8 mouse cellular contexts compared by ENCODE assay signal in genomic region chr10:80856267-80856666, GRCm38 (mm10). TPM values are rescaled to one million over a fixed set of nuclear protein-coding genes. Genes with fewer than 3 reads are reported as not detected.
DNase-seq lines count a peak whose midpoint lies in the region; ATAC-seq and TF ChIP-seq lines count a peak whose summit lies in the region.

No protein-coding gene starts in this region.

- H3K36me3 ChIP-seq in MEL (ENCODE audit: control insufficient read depth in 1 of 2, insufficient read depth in 2 of 2, low read length in 2 of 2) = peaks cover 2 to 31% of the 10 kb centered on the region in 2 experiments; a peak in 2 of 4 replicates
- H3K36me3 ChIP-seq in forebrain, embryonic 13.5 days (ENCODE audit: poor library complexity, severe bottlenecking) = peaks cover 25% of the 10 kb centered on the region
- peaks cover 16% of the 10 kb centered on the region for H3K36me3 ChIP-seq in intestine, embryonic 15.5 days
- peaks cover 19% of the 10 kb centered on the region for H3K36me3 ChIP-seq in midbrain, embryonic 14.5 days (ENCODE audit: control insufficient read depth, insufficient read depth, low read length)

- peak in 1 of 3 experiments; percentile 17; a peak in 1 of 6 replicates for TF ChIP-seq CTCF in MEL (IDR thresholded peaks at IDR 0.05 in 2 of 3, conservative IDR thresholded peaks at IDR 0.05 in 1 of 3; ENCODE audit: control insufficient read depth in 1 of 3, insufficient read depth in 1 of 3, low read depth in 2 of 3, low read length in 3 of 3, poor library complexity in 1 of 3, severe bottlenecking in 1 of 3)

- WGBS in forebrain, embryonic 13.5 days = 67% methylated on average over 3 of the region's 3 CpGs
- WGBS in intestine, embryonic 15.5 days = 67% methylated on average over 3 of the region's 3 CpGs
- 66% methylated on average over 3 of the region's 3 CpGs for whole genome bisulfite sequencing in midbrain, embryonic 14.5 days

- H3K27me3 ChIP-seq in MEL (ENCODE audit: control insufficient read depth in 1 of 2, insufficient read depth in 2 of 2, low read length in 2 of 2) = no peaks in the 10 kb centered on the region
- no peaks in the 10 kb centered on the region for H3K27me3 ChIP-seq in forebrain, embryonic 13.5 days
- no peaks in the 10 kb centered on the region for H3K27me3 ChIP-seq in intestine, embryonic 15.5 days (replicated peaks)
- H3K27me3 ChIP-seq in midbrain, embryonic 14.5 days (ENCODE audit: control insufficient read depth, insufficient read depth, low read length) = no peaks in the 10 kb centered on the region

- no peak for TF ChIP-seq RAD21 in MEL (IDR thresholded peaks at IDR 0.05; ENCODE audit: low read depth, low read length)

- H3K9me3 ChIP-seq in MEL (replicated peaks; ENCODE audit: insufficient read depth, low read length) = no peaks in the 10 kb centered on the region
- H3K9me3 ChIP-seq in forebrain, embryonic 13.5 days (replicated peaks) = no peaks in the 10 kb centered on the region
- H3K9me3 ChIP-seq in intestine, embryonic 15.5 days = no peaks in the 10 kb centered on the region
- no peaks in the 10 kb centered on the region for H3K9me3 ChIP-seq in midbrain, embryonic 14.5 days (ENCODE audit: control insufficient read depth, low read length)

- TF ChIP-seq POLR2A in MEL (IDR thresholded peaks at IDR 0.05; ENCODE audit: control insufficient read depth in 1 of 2, insufficient read depth in 1 of 2, low read depth in 1 of 2, low read length in 2 of 2, poor library complexity in 1 of 2) = no peak

- TF ChIP-seq EP300 in MEL (IDR thresholded peaks at IDR 0.05; ENCODE audit: low read depth in 1 of 2, low read length in 2 of 2) = no peak

- 0 out of 2 replicates have a peak, but pooled peaks have one; percentile 28 for ATAC-seq in frontal cortex, adult (ENCODE audit: low TSS enrichment)
- no peak for ATAC-seq in forebrain, embryonic 13.5 days
- ATAC-seq in intestine, embryonic 15.5 days = no peak
- no peak for ATAC-seq in midbrain, embryonic 14.5 days (ENCODE audit: low FRiP score, low TSS enrichment)

- H3K79me2 ChIP-seq in MEL (ENCODE audit: control insufficient read depth, insufficient read depth, low read length, poor library complexity) = peaks cover 64% of the 10 kb centered on the region

- peaks cover 19 to 43% of the 10 kb centered on the region in 2 experiments for H3K4me1 ChIP-seq in MEL (ENCODE audit: control insufficient read depth in 1 of 2, insufficient read depth in 2 of 2, low read length in 2 of 2)
- peaks cover 42% of the 10 kb centered on the region for H3K4me1 ChIP-seq in forebrain, embryonic 13.5 days
- peaks cover 40% of the 10 kb centered on the region for H3K4me1 ChIP-seq in intestine, embryonic 15.5 days (replicated peaks)
- peaks cover 26% of the 10 kb centered on the region for H3K4me1 ChIP-seq in midbrain, embryonic 14.5 days (ENCODE audit: control insufficient read depth, insufficient read depth, low read length)

- peak overlapping the region; percentile 97 for H3K4me2 ChIP-seq in forebrain, embryonic 13.5 days
- H3K4me2 ChIP-seq in intestine, embryonic 15.5 days (replicated peaks) = peak overlapping the region; percentile 98
- H3K4me2 ChIP-seq in midbrain, embryonic 14.5 days (ENCODE audit: low read length) = peak overlapping the region; percentile 99

- H3K27ac ChIP-seq in MEL (ENCODE audit: control insufficient read depth, low read depth, low read length) = peak overlapping the region; percentile 37
- no peak overlapping the region for H3K27ac ChIP-seq in forebrain, embryonic 13.5 days
- no peak overlapping the region for H3K27ac ChIP-seq in intestine, embryonic 15.5 days
- H3K27ac ChIP-seq in midbrain, embryonic 14.5 days (replicated peaks; ENCODE audit: low read depth, low read length) = no peak overlapping the region

- peak overlapping the region; percentile 90 to 98 for H3K4me3 ChIP-seq in MEL (ENCODE audit: control insufficient read depth in 1 of 2, insufficient read depth in 1 of 2, low read depth in 2 of 2, low read length in 2 of 2)
- H3K4me3 ChIP-seq in forebrain, embryonic 13.5 days = peak overlapping the region; percentile 77
- H3K4me3 ChIP-seq in intestine, embryonic 15.5 days (replicated peaks) = peak overlapping the region; percentile 94; the same call in 1 of the 2 replicates
- peak overlapping the region; percentile 97; the same call in 1 of the 2 replicates for H3K4me3 ChIP-seq in midbrain, embryonic 14.5 days (replicated peaks; ENCODE audit: low read depth, low read length)

- H3K9ac ChIP-seq in MEL (ENCODE audit: control insufficient read depth, low read depth, low read length, poor library complexity, severe bottlenecking) = peak overlapping the region; percentile 83
- peak overlapping the region; percentile 89 for H3K9ac ChIP-seq in forebrain, embryonic 13.5 days
- peak overlapping the region; percentile 18; the same call in 1 of the 2 replicates for H3K9ac ChIP-seq in intestine, embryonic 15.5 days
- peak overlapping the region; percentile 86; the same call in 1 of the 2 replicates for H3K9ac ChIP-seq in midbrain, embryonic 14.5 days (replicated peaks; ENCODE audit: low read length)

- DNase-seq in frontal cortex, postnatal 14 days (ENCODE audit: low spot score in 2 of 2) = no peak
- peak; percentile 74 for DNase-seq in MEL (ENCODE audit: low read depth, low spot score)
- DNase-seq in midbrain, embryonic 14.5 days = no peak
- no peak for DNase-seq in adrenal gland, adult 18-20 months (ENCODE audit: low spot score in 2 of 2)
- DNase-seq in urinary bladder, postnatal 25 days (ENCODE audit: low spot score) = no peak

TF ChIP-seq in MEL, 35 proteins besides CTCF, POLR2A, EP300 and RAD21:
- peak; percentile 85 for TF ChIP-seq MXI1 (IDR thresholded peaks at IDR 0.05; ENCODE audit: low read depth, low read length)
- TF ChIP-seq MYB (IDR thresholded peaks at IDR 0.05; ENCODE audit: low read depth, low read length) = no peak
- TF ChIP-seq MAX (IDR thresholded peaks at IDR 0.05; ENCODE audit: low read length) = peak; percentile 90
- peak; percentile 25; the same call in 1 of the 2 replicates for TF ChIP-seq USF1 (IDR thresholded peaks at IDR 0.05; ENCODE audit: low read depth, low read length)
- no peak for TF ChIP-seq ZC3H11A (IDR thresholded peaks at IDR 0.05; ENCODE audit: low read depth, low read length)
- 0 out of 2 replicates have a peak, but pooled peaks have one; percentile 45 for TF ChIP-seq UBTF (IDR thresholded peaks at IDR 0.05; ENCODE audit: borderline replicate concordance, insufficient read depth, low read depth, low read length)
- TF ChIP-seq MYC (IDR thresholded peaks at IDR 0.05; ENCODE audit: low read depth, low read length) = peak; percentile 84

RNA-seq across cellular contexts. Expression of gene Sppl2b, which starts 1.2 kb away (rescaled TPM):
- 38.6 and 52.0 TPM in 2 replicates for total RNA-seq in MEL (2012; rRNA removed)
- polyA plus RNA-seq in MEL (2012; ENCODE audit: insufficient read depth in 1 of 2, insufficient read length in 2 of 2, low read depth in 1 of 2, low replicate concordance in 2 of 2, missing spikeins in 1 of 2) = 10 to 100 TPM in 1 of 2 experiments, not detected in 1; 65.9 TPM
- 40.1 and 45.3 TPM in 2 replicates for polyA plus RNA-seq in forebrain, embryonic 13.5 days (2015; fragmentation: Nextera tagmentation; extraction: Ambion mirVana)
- polyA plus RNA-seq in intestine, embryonic 15.5 days (2015; fragmentation: Nextera tagmentation; extraction: Ambion mirVana) = 34.8 and 37.8 TPM in 2 replicates
- polyA plus RNA-seq in midbrain, embryonic 14.5 days (2014; fragmentation: Nextera tagmentation; extraction: Ambion mirVana) = 60.5 and 62.7 TPM in 2 replicates
- 10 to 100 TPM; 24.0 to 28.3 TPM for total RNA-seq in adrenal gland, adult 18-20 months (2021)

RNA-seq across cellular contexts. Expression of gene Lsm7, which starts 1.3 kb away (rescaled TPM):
- total RNA-seq in MEL (2012; rRNA removed) = 616 and 637 TPM in 2 replicates
- polyA plus RNA-seq in MEL (2012; ENCODE audit: insufficient read depth in 1 of 2, insufficient read length in 2 of 2, low read depth in 1 of 2, low replicate concordance in 2 of 2, missing spikeins in 1 of 2) = 100 to 1,000 TPM in 1 of 2 experiments, not detected in 1; 246 TPM
- 291 and 325 TPM in 2 replicates for polyA plus RNA-seq in forebrain, embryonic 13.5 days (2015; fragmentation: Nextera tagmentation; extraction: Ambion mirVana)
- polyA plus RNA-seq in intestine, embryonic 15.5 days (2015; fragmentation: Nextera tagmentation; extraction: Ambion mirVana) = 270 and 286 TPM in 2 replicates
- 256 and 328 TPM in 2 replicates for polyA plus RNA-seq in midbrain, embryonic 14.5 days (2014; fragmentation: Nextera tagmentation; extraction: Ambion mirVana)
- 10 to 100 TPM; 22.9 to 34.3 TPM for total RNA-seq in adrenal gland, adult 18-20 months (2021)

RNA-seq across cellular contexts. Expression of gene Lingo3, which starts 12.4 kb away (rescaled TPM):
- total RNA-seq in MEL (2012; rRNA removed) = not detected in 2 replicates
- polyA plus RNA-seq in MEL (2012; ENCODE audit: insufficient read depth in 1 of 2, insufficient read length in 2 of 2, low read depth in 1 of 2, low replicate concordance in 2 of 2, missing spikeins in 1 of 2) = not detected
- polyA plus RNA-seq in forebrain, embryonic 13.5 days (2015; fragmentation: Nextera tagmentation; extraction: Ambion mirVana) = 1.7 and 2.0 TPM in 2 replicates
- 0.05 and 0.09 TPM in 2 replicates for polyA plus RNA-seq in intestine, embryonic 15.5 days (2015; fragmentation: Nextera tagmentation; extraction: Ambion mirVana)
- 6.2 and 7.3 TPM in 2 replicates for polyA plus RNA-seq in midbrain, embryonic 14.5 days (2014; fragmentation: Nextera tagmentation; extraction: Ambion mirVana)
- 1 to 10 TPM; 4.1 to 6.3 TPM for total RNA-seq in adrenal gland, adult 18-20 months (2021)

RNA-seq across cellular contexts. Expression of gene Tmprss9, which starts 15.4 kb away (rescaled TPM):
- 0.07 and 0.15 TPM in 2 replicates for total RNA-seq in MEL (2012; rRNA removed)
- under 1 TPM in 1 of 2 experiments, not detected in 1; 0.25 TPM for polyA plus RNA-seq in MEL (2012; ENCODE audit: insufficient read depth in 1 of 2, insufficient read length in 2 of 2, low read depth in 1 of 2, low replicate concordance in 2 of 2, missing spikeins in 1 of 2)
- 0.13 and 0.14 TPM in 2 replicates for polyA plus RNA-seq in forebrain, embryonic 13.5 days (2015; fragmentation: Nextera tagmentation; extraction: Ambion mirVana)
- polyA plus RNA-seq in intestine, embryonic 15.5 days (2015; fragmentation: Nextera tagmentation; extraction: Ambion mirVana) = 0.05 TPM in 1 of 2 replicates, not detected in the other
- polyA plus RNA-seq in midbrain, embryonic 14.5 days (2014; fragmentation: Nextera tagmentation; extraction: Ambion mirVana) = 0.26 TPM in 1 of 2 replicates, not detected in the other
- total RNA-seq in adrenal gland, adult 18-20 months (2021) = under 1 TPM; 0.10 to 0.13 TPM

RNA-seq across cellular contexts. Expression of gene Oaz1, which starts 29.8 kb away (rescaled TPM):
- total RNA-seq in MEL (2012; rRNA removed) = 983 and 1,061 TPM in 2 replicates
- 1,000 to 10,000 TPM in 1 of 2 experiments, not detected in 1; 1,528 TPM for polyA plus RNA-seq in MEL (2012; ENCODE audit: insufficient read depth in 1 of 2, insufficient read length in 2 of 2, low read depth in 1 of 2, low replicate concordance in 2 of 2, missing spikeins in 1 of 2)
- 1,581 and 1,699 TPM in 2 replicates for polyA plus RNA-seq in forebrain, embryonic 13.5 days (2015; fragmentation: Nextera tagmentation; extraction: Ambion mirVana)
- 1,393 and 1,601 TPM in 2 replicates for polyA plus RNA-seq in intestine, embryonic 15.5 days (2015; fragmentation: Nextera tagmentation; extraction: Ambion mirVana)
- polyA plus RNA-seq in midbrain, embryonic 14.5 days (2014; fragmentation: Nextera tagmentation; extraction: Ambion mirVana) = 1,218 and 1,334 TPM in 2 replicates
- 100 to 1,000 TPM; 903 to 981 TPM for total RNA-seq in adrenal gland, adult 18-20 months (2021)

Comparison
In these comparisons a context has a peak if more than half of its experiments do, and no peak if none do; other contexts are left out.
1. H3K9ac ChIP-seq: peak in every context shown above with its lines; median percentile 89 in forebrain, embryonic 13.5 days; 86 in midbrain, embryonic 14.5 days; 83 in MEL; 18 in intestine, embryonic 15.5 days.